Mouse (Mus musculus): ENCODE results near the gene Rasd2.

DNA sequence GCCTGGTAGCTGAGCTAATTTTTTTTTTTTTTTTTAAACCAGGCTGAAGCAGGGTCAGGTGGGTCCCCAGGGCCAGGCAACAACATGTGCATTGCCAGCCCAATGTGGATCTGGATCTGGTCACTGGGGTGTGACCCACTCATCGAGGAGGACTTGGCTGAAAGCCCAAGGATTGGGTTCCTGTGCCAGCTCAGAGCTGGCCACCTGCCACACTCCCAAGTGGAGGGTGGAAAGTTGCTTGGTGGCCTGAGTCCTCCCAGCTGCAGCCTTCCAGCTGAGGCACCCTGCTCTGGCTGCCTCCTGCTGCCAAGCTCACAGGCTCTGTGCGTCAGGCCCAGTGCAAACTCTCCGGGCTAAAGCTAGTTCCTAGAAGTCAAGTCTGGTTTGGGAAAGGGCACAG, 2.3 kb upstream of the Rasd2 start:
- TF ChIP-seq GATA1 (IDR thresholded peaks at IDR 0.05; ENCODE audit: borderline replicate concordance, low read length) (no peak), FLI1 (IDR thresholded peaks at IDR 0.05; ENCODE audit: low read length) (no peak)
